Mouse (Mus musculus) hindbrain, embryonic 14.5 days (tissue): ENCODE results near the gene Vmn2r40. TPM values are rescaled to one million over a fixed set of nuclear protein-coding genes. Genes with fewer than 3 reads are reported as not detected.
"Not testable (repeated sequence)": the region's sequence is repeated elsewhere in the genome, so short reads cannot be mapped to it uniquely, and the experiment has no call there.

ENCODE experiments used
- ATAC-seq: fragments of 200-750 bp; cut with Nextera tagmentation; 2 replicates; pipeline ENCODE4 v1.8.0; 2017; ENCODE audit warnings: moderate number of reproducible peaks, mild to moderate bottlenecking, moderate TSS enrichment, moderate library complexity; ENCODE audit not compliant: low FRiP score
- DNase-seq: peaks from one replicate; pipeline ENCODE4 v3.0.0-alpha.2; 2015; ENCODE audit warnings: low spot score
- H3K27ac ChIP-seq: fragments of 300-500 bp; sonication (generic); 2 replicates; pipeline ENCODE4 v1.5.1; 2014; ENCODE audit warnings: mild to moderate bottlenecking, moderate library complexity
- H3K27me3 ChIP-seq: fragments of 300-500 bp; sonication (generic); 2 replicates; pipeline ENCODE4 v1.6.1; 2014; ENCODE audit warnings: mild to moderate bottlenecking, low read length, mixed read lengths; ENCODE audit not compliant: control insufficient read depth, insufficient read depth
- H3K36me3 ChIP-seq: fragments of 300-500 bp; sonication (generic); replicated peaks from 2 replicates; pipeline ENCODE4 v1.6.1; 2014; ENCODE audit not compliant: control insufficient read depth, insufficient read depth
- H3K4me1 ChIP-seq: fragments of 300-500 bp; sonication (generic); replicated peaks from 2 replicates; pipeline ENCODE4 v1.6.1; 2014; ENCODE audit warnings: antibody characterized with exemption, low read length, mixed read lengths; ENCODE audit not compliant: control insufficient read depth, insufficient read depth
- H3K4me2 ChIP-seq: fragments of 300-500 bp; sonication (generic); replicated peaks from 2 replicates; pipeline ENCODE4 v1.6.1; 2014; ENCODE audit warnings: mild to moderate bottlenecking, moderate library complexity
- H3K4me3 ChIP-seq: fragments of 300-500 bp; sonication (generic); replicated peaks from 2 replicates; pipeline ENCODE4 v1.5.1; 2014; ENCODE audit warnings: mild to moderate bottlenecking, low read length
- H3K9ac ChIP-seq: fragments of 300-500 bp; sonication (generic); 2 replicates; pipeline ENCODE4 v1.6.1; 2014
- H3K9me3 ChIP-seq: fragments of 300-500 bp; sonication (generic); 2 replicates; pipeline ENCODE4 v1.6.1; 2016; ENCODE audit warnings: low read length; ENCODE audit not compliant: control insufficient read depth
- WGBS: fragments of 180-500 bp; shearing (Covaris S2); extraction: QIAGEN DNeasy Blood & Tissue Kit; methylation state at CpG from one replicate; pipeline ENCODE4 v1.1.7; 2014; 5-methylcytosine and 5-hydroxymethylcytosine counted together
- polyA plus RNA-seq: library from polyadenylated mRNA; unstranded; fragments of >200 nt; fragmentation: Nextera tagmentation; extraction: Ambion mirVana; gene quantifications from 2 replicates; pipeline ENCODE4 v1.2.1, GENCODE M21; 2014

The Vmn2r40 gene
- polyA plus RNA-seq, result not detected in 2 replicates

- not testable (repeated sequence) for H3K4me3 ChIP-seq, H3K9me3 ChIP-seq, ATAC-seq, H3K27ac ChIP-seq, H3K27me3 ChIP-seq, H3K4me1 ChIP-seq, H3K4me2 ChIP-seq, H3K9ac ChIP-seq, H3K36me3 ChIP-seq, DNase-seq
- WGBS, result no CpG with 5 or more reads among the region's 1 CpGs
Measured at GRCm38 (mm10) chr7:8931335-8931734, at the start of gene Vmn2r40. Gene Vmn2r40, minus strand, starts transcription at chr7:8931435.

Other genes with a start within 250 kb of the Vmn2r40 start
- gene Vmn2r39, start 99.4 kb upstream of the Vmn2r40 start, polyA plus RNA-seq, result not detected in 2 replicates
- not detected in 2 replicates for gene Vmn2r38, start 166.4 kb upstream of the Vmn2r40 start, polyA plus RNA-seq